Mouse (Mus musculus): ENCODE measurements around the gene Mrps25.

GRCm38 (mm10) chr6:92199414-92199813, 15.6 kb upstream of the Mrps25 start:
- TF ChIP-seq POLR2A (IDR thresholded peaks at IDR 0.05; ENCODE audit: borderline replicate concordance, extremely low read depth, low read depth, low read length) (no peak), CTCF (IDR thresholded peaks at IDR 0.05; ENCODE audit: insufficient read depth, low read length) (no peak)

Measured in lung, adult 2 months (tissue).